Mouse (Mus musculus) kidney, embryonic 15.5 days (tissue): ENCODE results near the gene Smc4. TPM values are rescaled to one million over a fixed set of nuclear protein-coding genes. Genes with fewer than 3 reads are reported as not detected.

ENCODE experiments used
- ATAC-seq: fragments of 200-750 bp; cut with Nextera tagmentation; replicated peaks from 2 replicates; pipeline ENCODE4 v1.8.0; 2017; ENCODE audit warnings: moderate TSS enrichment; ENCODE audit not compliant: low FRiP score
- H3K27ac ChIP-seq: fragments of 300-500 bp; sonication (generic); 2 replicates; pipeline ENCODE4 v1.5.1; 2015; ENCODE audit warnings: mild to moderate bottlenecking, inconsistent platforms
- H3K27me3 ChIP-seq: fragments of 300-500 bp; sonication (generic); 2 replicates; pipeline ENCODE4 v1.6.1; 2015; ENCODE audit warnings: inconsistent platforms
- H3K36me3 ChIP-seq: fragments of 300-500 bp; sonication (generic); 2 replicates; pipeline ENCODE4 v1.6.1; 2015; ENCODE audit warnings: inconsistent platforms
- H3K4me1 ChIP-seq: fragments of 300-500 bp; sonication (generic); 2 replicates; pipeline ENCODE4 v1.6.1; 2015; ENCODE audit warnings: inconsistent platforms
- H3K4me2 ChIP-seq: fragments of 300-500 bp; sonication (generic); 2 replicates; pipeline ENCODE4 v1.6.1; 2015; ENCODE audit warnings: moderate library complexity, mild to moderate bottlenecking, inconsistent platforms
- H3K4me3 ChIP-seq: fragments of 300-500 bp; sonication (generic); replicated peaks from 2 replicates; pipeline ENCODE4 v1.5.1; 2015; ENCODE audit warnings: mild to moderate bottlenecking, inconsistent platforms
- H3K9ac ChIP-seq: fragments of 300-500 bp; sonication (generic); 2 replicates; pipeline ENCODE4 v1.6.1; 2015; ENCODE audit warnings: mild to moderate bottlenecking, inconsistent platforms
- H3K9me3 ChIP-seq: fragments of 300-500 bp; sonication (generic); replicated peaks from 2 replicates; pipeline ENCODE4 v1.6.1; 2016; ENCODE audit warnings: inconsistent platforms
- WGBS: fragments of 180-500 bp; shearing (Covaris S2); methylation state at CpG from one replicate; pipeline ENCODE4 v1.1.7; 2015; ENCODE audit warnings: mixed read lengths; 5-methylcytosine and 5-hydroxymethylcytosine counted together
- polyA plus RNA-seq: library from polyadenylated mRNA; unstranded; fragments of >200 nt; fragmentation: Nextera tagmentation; extraction: Ambion mirVana; gene quantifications from 2 replicates; pipeline ENCODE4 v1.2.1, GENCODE M21; 2015

Smc4 gene
- polyA plus RNA-seq, 1 experiment from 2014 or later = 182 TPM

- no peak for ATAC-seq
- H3K27ac ChIP-seq = no peak overlapping the region
- H3K4me3 ChIP-seq = no peak overlapping the region
- H3K36me3 ChIP-seq = peaks cover 79% of the 10 kb centered on the region
- H3K4me1 ChIP-seq = no peaks in the 10 kb centered on the region
- no peaks in the 10 kb centered on the region for H3K9me3 ChIP-seq
- no peaks in the 10 kb centered on the region for H3K27me3 ChIP-seq
- no peak overlapping the region for H3K4me2 ChIP-seq
- no peak overlapping the region for H3K9ac ChIP-seq
Observed at GRCm38 (mm10) chr3:69020764-69021163, 16.2 kb downstream of the Smc4 start.

GRCm38 (mm10) chr3:69026133-69026783, 21.7 kb downstream of the Smc4 start:
- WGBS = 97% methylated on average over 1 of the region's 1 CpGs
- Histone ChIP-seq H3K27me3 (no peaks in the 10 kb centered on the region), H3K4me2 (no peak overlapping the region), H3K9ac (no peak overlapping the region), H3K4me1 (no peaks in the 10 kb centered on the region), H3K36me3 (peaks cover 81% of the 10 kb centered on the region), H3K27ac (no peak overlapping the region), H3K9me3 (no peaks in the 10 kb centered on the region), H3K4me3 (no peak overlapping the region)
- no peak for ATAC-seq

GRCm38 (mm10) chr3:69040105-69040504, 35.6 kb downstream of the Smc4 start:
- Histone ChIP-seq H3K9me3 (no peaks in the 10 kb centered on the region), H3K27me3 (no peaks in the 10 kb centered on the region), H3K27ac (no peak overlapping the region), H3K4me3 (no peak overlapping the region; the same call in 1 of the 2 replicates), H3K4me1 (peaks cover 20% of the 10 kb centered on the region), H3K4me2 (peak overlapping the region; percentile 47; the same call in 1 of the 2 replicates), H3K36me3 (peaks cover 48% of the 10 kb centered on the region), H3K9ac (no peak overlapping the region)
- no peak for ATAC-seq
- WGBS = 96% methylated on average over 2 of the region's 2 CpGs

GRCm38 (mm10) chr3:69041298-69041697, 36.8 kb downstream of the Smc4 start:
- Histone ChIP-seq H3K4me2 (peak overlapping the region; percentile 47), H3K4me3 (peak overlapping the region; percentile 33), H3K4me1 (peaks cover 28% of the 10 kb centered on the region), H3K36me3 (peaks cover 39% of the 10 kb centered on the region), H3K9me3 (no peaks in the 10 kb centered on the region), H3K9ac (no peak overlapping the region), H3K27me3 (no peaks in the 10 kb centered on the region), H3K27ac (no peak overlapping the region)
- no peak for ATAC-seq
- whole genome bisulfite sequencing = 57% methylated on average over 5 of the region's 5 CpGs

- H3K9me3 ChIP-seq = no peaks in the 10 kb centered on the region
- peak; percentile 61 for ATAC-seq
- peak overlapping the region; percentile 87 for H3K4me2 ChIP-seq
- under 1% methylated on average over 42 of the region's 42 CpGs for WGBS
- H3K4me1 ChIP-seq = peaks cover 28% of the 10 kb centered on the region
- H3K36me3 ChIP-seq = peaks cover 21% of the 10 kb centered on the region
- no peaks in the 10 kb centered on the region for H3K27me3 ChIP-seq
- H3K4me3 ChIP-seq = peak overlapping the region; percentile 94
- H3K9ac ChIP-seq = peak overlapping the region; percentile 90
- peak overlapping the region; percentile 97 for H3K27ac ChIP-seq
Observed at GRCm38 (mm10) chr3:69044167-69044591, 39.6 kb downstream of the Smc4 start.

GRCm38 (mm10) chr3:69044645-69045399, 40.3 kb downstream of the Smc4 start, which contains the start of gene Trim59:
TSS of gene Trim59 (minus strand) at chr3:69044755.
- under 1% methylated on average over 80 of the region's 80 CpGs for WGBS
- H3K27ac ChIP-seq = peak within 1 kb of the TSS; percentile 97

GRCm38 (mm10) chr3:69045400-69045703, 40.8 kb downstream of the Smc4 start:
- no peak for ATAC-seq
- peak overlapping the region; percentile 71 for H3K9ac ChIP-seq
- no peaks in the 10 kb centered on the region for H3K27me3 ChIP-seq
- WGBS = 1% methylated on average over 9 of the region's 9 CpGs
- H3K4me3 ChIP-seq = peak overlapping the region; percentile 94
- H3K9me3 ChIP-seq = no peaks in the 10 kb centered on the region
- H3K4me2 ChIP-seq = peak overlapping the region; percentile 87
- H3K27ac ChIP-seq = peak overlapping the region; percentile 97
- peaks cover 25% of the 10 kb centered on the region for H3K4me1 ChIP-seq
- peaks cover 12% of the 10 kb centered on the region for H3K36me3 ChIP-seq

More at GRCm38 (mm10) chr3:69044645-69045399, 40.3 kb downstream of the Smc4 start, which contains the start of gene Trim59:
- Histone ChIP-seq H3K9me3 (no peaks in the 10 kb centered on the region), H3K4me3 (peak within 1 kb of the TSS; percentile 94), H3K4me1 (peaks cover 28% of the 10 kb centered on the region), H3K4me2 (peak within 1 kb of the TSS; percentile 87), H3K9ac (peak within 1 kb of the TSS; percentile 90), H3K27me3 (no peaks in the 10 kb centered on the region), H3K36me3 (peaks cover 16% of the 10 kb centered on the region)
- peak; percentile 97 for ATAC-seq

- H3K4me2 ChIP-seq = peak overlapping the region; percentile 87
- 20% methylated on average over 13 of the region's 13 CpGs for WGBS
- peaks cover 8% of the 10 kb centered on the region for H3K36me3 ChIP-seq
- ATAC-seq = no peak
- H3K9ac ChIP-seq = peak overlapping the region; percentile 71; the same call in 1 of the 2 replicates
- no peaks in the 10 kb centered on the region for H3K9me3 ChIP-seq
- peak overlapping the region; percentile 97 for H3K27ac ChIP-seq
- H3K27me3 ChIP-seq = no peaks in the 10 kb centered on the region
- peaks cover 21% of the 10 kb centered on the region for H3K4me1 ChIP-seq
- peak overlapping the region; percentile 94 for H3K4me3 ChIP-seq
Observed at GRCm38 (mm10) chr3:69045750-69046149, 41.2 kb downstream of the Smc4 start.

GRCm38 (mm10) chr3:69046509-69046908, 42.0 kb downstream of the Smc4 start:
- Histone ChIP-seq H3K27ac (no peak overlapping the region), H3K9me3 (no peaks in the 10 kb centered on the region), H3K4me3 (no peak overlapping the region), H3K9ac (no peak overlapping the region), H3K27me3 (no peaks in the 10 kb centered on the region), H3K4me1 (peaks cover 18% of the 10 kb centered on the region), H3K4me2 (no peak overlapping the region), H3K36me3 (no peaks in the 10 kb centered on the region)
- WGBS = 74% methylated on average over 4 of the region's 4 CpGs
- ATAC-seq = no peak

- ATAC-seq = no peak
- Histone ChIP-seq H3K36me3 (no peaks in the 10 kb centered on the region), H3K27me3 (no peaks in the 10 kb centered on the region), H3K4me1 (peaks cover 13% of the 10 kb centered on the region), H3K9ac (no peak overlapping the region), H3K27ac (no peak overlapping the region), H3K4me2 (no peak overlapping the region), H3K9me3 (no peaks in the 10 kb centered on the region), H3K4me3 (no peak overlapping the region)
- WGBS = 81% methylated on average over 4 of the region's 4 CpGs
Observed at GRCm38 (mm10) chr3:69047684-69048083, 43.1 kb downstream of the Smc4 start.

- no peak overlapping the region for H3K4me2 ChIP-seq
- H3K9me3 ChIP-seq = no peaks in the 10 kb centered on the region
- H3K36me3 ChIP-seq = no peaks in the 10 kb centered on the region
- no peak for ATAC-seq
- H3K27ac ChIP-seq = no peak overlapping the region
- peaks cover 8% of the 10 kb centered on the region for H3K4me1 ChIP-seq
- H3K27me3 ChIP-seq = no peaks in the 10 kb centered on the region
- H3K9ac ChIP-seq = no peak overlapping the region
- 84% methylated on average over 6 of the region's 6 CpGs for WGBS
- no peak overlapping the region for H3K4me3 ChIP-seq
Observed at GRCm38 (mm10) chr3:69049011-69049410, 44.5 kb downstream of the Smc4 start.

- no peaks in the 10 kb centered on the region for H3K4me1 ChIP-seq
- no peak overlapping the region for H3K4me2 ChIP-seq
- no peaks in the 10 kb centered on the region for H3K9me3 ChIP-seq
- no peaks in the 10 kb centered on the region for H3K27me3 ChIP-seq
- no peak overlapping the region for H3K9ac ChIP-seq
- ATAC-seq = no peak
- H3K27ac ChIP-seq = no peak overlapping the region
- WGBS = 89% methylated on average over 11 of the region's 11 CpGs
- H3K36me3 ChIP-seq = no peaks in the 10 kb centered on the region
- H3K4me3 ChIP-seq = no peak overlapping the region
Observed at GRCm38 (mm10) chr3:69051894-69052293, 47.4 kb downstream of the Smc4 start.
